Mouse (Mus musculus) layer of hippocampus, adult 8-10 months (tissue): ENCODE measurements around the gene Stox1. TPM values are rescaled to one million over a fixed set of nuclear protein-coding genes. Genes with fewer than 3 reads are reported as not detected.

Experiments used
- DNase-seq, 2 experiments: peaks; one replicate each; pipeline ENCODE4 v3.0.0; 2022; ENCODE audit warnings: low spot score in 2 of 2
- microRNA-seq, 2 experiments: library from miRNA; unstranded; fragments of <30 nt; microRNA quantifications; one replicate each; pipeline ENCODE4 v1.2.0; 2022
- total RNA-seq, 4 experiments: library from RNA; stranded (reverse); gene quantifications; 2 replicates each; pipeline ENCODE4 v1.2.4; 2022

Stox1 gene
- total RNA-seq, 4 experiments from 2014 or later, result 2.4 to 3.7 (median 2.5) TPM

GRCm38 (mm10) chr10:62664963-62665590 lies 60.9 kb downstream of the Stox1 start:
- no peak for DNase-seq

- no peak for DNase-seq
These were observed 61.8 kb downstream of the Stox1 start for GRCm38 (mm10) chr10:62664171-62664570.

- no peak for DNase-seq
These were observed 69.2 kb downstream of the Stox1 start for GRCm38 (mm10) chr10:62656711-62657110.

- no peak for DNase-seq
These were observed 74.0 kb downstream of the Stox1 start for GRCm38 (mm10) chr10:62651961-62652360.

- DNase-seq, result peak; percentile 100
These were observed 74.8 kb downstream of the Stox1 start, which contains the start of gene Ddx50 for GRCm38 (mm10) chr10:62650881-62651810. Gene Ddx50, minus strand, starts transcription at chr10:62651218.

- DNase-seq, result peak in 1 of 2 experiments; percentile 8
These were observed 75.6 kb downstream of the Stox1 start for GRCm38 (mm10) chr10:62650358-62650782.

Small RNAs within 50 kb of the gene (microRNA-seq; reads per million reads assigned to microRNA genes)
- 0 reads per million in 2 experiments for gene Mir7215

Other genes starting within 250 kb of the Stox1 start
- 10 to 100 TPM; 45.6 to 52.7 (median 50.1) TPM for gene Vps26a, start 239.3 kb downstream of the Stox1 start, total RNA-seq
- gene Srgn, start 198.7 kb downstream of the Stox1 start, total RNA-seq, result 10 to 100 TPM in 2 of 4 experiments, 1 to 10 TPM in 2; 7.1 to 29.2 (median 16.0) TPM
- gene Kif1bp, start 147.7 kb downstream of the Stox1 start, total RNA-seq, result 100 to 1,000 TPM; 187 to 202 (median 195) TPM
- gene Ddx21, start 123.8 kb downstream of the Stox1 start, total RNA-seq, result 10 to 100 TPM; 21.2 to 28.9 (median 23.2) TPM
- 10 to 100 TPM; 79.4 to 94.0 (median 85.6) TPM for gene Ddx50, start 74.9 kb downstream of the Stox1 start, total RNA-seq
- gene Ccar1, start 66.2 kb upstream of the Stox1 start, total RNA-seq, result 10 to 100 TPM; 49.1 to 75.0 (median 62.9) TPM
- 10 to 100 TPM; 12.0 to 15.1 (median 13.7) TPM for gene Tet1, start 182.9 kb upstream of the Stox1 start, total RNA-seq
- 10 to 100 TPM; 36.4 to 40.7 (median 38.9) TPM for gene Slc25a16, start 194.5 kb upstream of the Stox1 start, total RNA-seq
- 1 to 10 TPM; 1.7 to 2.5 (median 2.1) TPM for gene Dna2, start 220.9 kb upstream of the Stox1 start, total RNA-seq